Mouse (Mus musculus) telencephalon, adult 2 months (tissue): ENCODE results near the gene Zfp820.
"Not testable (repeated sequence)": the region's sequence is repeated elsewhere in the genome, so short reads cannot be mapped to it uniquely, and the experiment has no call there.

Experiments used
- DNase-seq: peaks from one replicate; pipeline ENCODE4 v3.0.0-alpha.2; 2011; ENCODE audit warnings: low read depth, low spot score

Gene Zfp820

GRCm38 (mm10) chr17:21845545-21846321 lies at the start of gene Zfp820:
TSS of gene Zfp820 (minus strand) at chr17:21845772.
- no peak for DNase-seq

GRCm38 (mm10) chr17:21871256-21871655 lies 25.7 kb upstream of the Zfp820 start:
- no peak for DNase-seq

- DNase-seq: not testable (repeated sequence)
Measured at GRCm38 (mm10) chr17:21846322-21846582, 680 bp upstream of the Zfp820 start.

- DNase-seq: no peak
Measured at GRCm38 (mm10) chr17:21838510-21838909, 7.1 kb downstream of the Zfp820 start.

GRCm38 (mm10) chr17:21801373-21801772 lies 44.2 kb downstream of the Zfp820 start:
- DNase-seq: not testable (repeated sequence)

GRCm38 (mm10) chr17:21792256-21792655 lies 53.3 kb downstream of the Zfp820 start:
- no peak for DNase-seq

- no peak for DNase-seq
Measured at GRCm38 (mm10) chr17:21770336-21770735, 75.2 kb downstream of the Zfp820 start.
